Mouse (Mus musculus) cortical plate, adult 2 months (tissue): ENCODE results near the gene Mkln1. TPM values are rescaled to one million over a fixed set of nuclear protein-coding genes. Genes with fewer than 3 reads are reported as not detected.

ENCODE experiments used
- H3K27ac ChIP-seq: fragments of 200-500 bp; 2 replicates; pipeline ENCODE4 v1.5.1; 2012; ENCODE audit warnings: low read length, control low read depth, inconsistent platforms; ENCODE audit not compliant: insufficient read depth
- H3K4me1 ChIP-seq: fragments of 200-500 bp; 2 replicates; pipeline ENCODE4 v1.6.1; 2011; ENCODE audit warnings: low read length; ENCODE audit not compliant: control insufficient read depth, insufficient read depth
- H3K4me3 ChIP-seq: fragments of 200-500 bp; 2 replicates; pipeline ENCODE4 v1.5.1; 2011; ENCODE audit warnings: mild to moderate bottlenecking, low read length, control low read depth; ENCODE audit not compliant: insufficient read depth
- CTCF ChIP-seq: fragments of 200-500 bp; IDR thresholded peaks from 2 replicates; pipeline ENCODE4 v1.5.1; 2011; ENCODE audit warnings: mild to moderate bottlenecking, control low read depth, low read length; ENCODE audit not compliant: insufficient read depth; ENCODE audit errors: extremely low read depth
- POLR2A ChIP-seq: fragments of 200-500 bp; IDR thresholded peaks from 2 replicates; pipeline ENCODE4 v1.6.1; 2011; ENCODE audit warnings: mild to moderate bottlenecking, low read length, control low read depth; ENCODE audit not compliant: insufficient read depth; ENCODE audit errors: extremely low read depth
- polyA plus RNA-seq: library from polyadenylated mRNA; depleted of rRNA; stranded (reverse); fragments of >200 nt; gene quantifications from 2 replicates; pipeline ENCODE4 v1.2.3, GENCODE M21; 2012

Gene Mkln1
- polyA plus RNA-seq, 1 experiment = 49.8 TPM

GRCm38 (mm10) chr6:31523039-31523438 lies 124.5 kb downstream of the Mkln1 start:
- peak overlapping the region; percentile 79 for H3K27ac ChIP-seq
- TF ChIP-seq CTCF = no peak
- peak; percentile 55 for TF ChIP-seq POLR2A
- H3K4me3 ChIP-seq = no peak overlapping the region
- peaks cover 9% of the 10 kb centered on the region for H3K4me1 ChIP-seq

- peak overlapping the region; percentile 79 for H3K27ac ChIP-seq
- peaks cover 9% of the 10 kb centered on the region for H3K4me1 ChIP-seq
- TF ChIP-seq POLR2A (no peak), CTCF (no peak)
- no peak overlapping the region for H3K4me3 ChIP-seq
These were observed 125.1 kb downstream of the Mkln1 start for GRCm38 (mm10) chr6:31523657-31524056.

GRCm38 (mm10) chr6:31524121-31524520 lies 125.6 kb downstream of the Mkln1 start:
- peaks cover 8% of the 10 kb centered on the region for H3K4me1 ChIP-seq
- no peak overlapping the region for H3K4me3 ChIP-seq
- no peak overlapping the region for H3K27ac ChIP-seq
- TF ChIP-seq POLR2A (no peak), CTCF (no peak)

GRCm38 (mm10) chr6:31524647-31525046 lies 126.1 kb downstream of the Mkln1 start:
- TF ChIP-seq POLR2A (no peak), CTCF (no peak)
- Histone ChIP-seq H3K27ac (no peak overlapping the region), H3K4me1 (peaks cover 8% of the 10 kb centered on the region), H3K4me3 (no peak overlapping the region)

- Histone ChIP-seq H3K4me1 (peaks cover 8% of the 10 kb centered on the region), H3K27ac (no peak overlapping the region), H3K4me3 (no peak overlapping the region)
- TF ChIP-seq CTCF (peak; percentile 91), POLR2A (no peak)
These were observed 126.8 kb downstream of the Mkln1 start for GRCm38 (mm10) chr6:31525231-31525900.

DNA sequence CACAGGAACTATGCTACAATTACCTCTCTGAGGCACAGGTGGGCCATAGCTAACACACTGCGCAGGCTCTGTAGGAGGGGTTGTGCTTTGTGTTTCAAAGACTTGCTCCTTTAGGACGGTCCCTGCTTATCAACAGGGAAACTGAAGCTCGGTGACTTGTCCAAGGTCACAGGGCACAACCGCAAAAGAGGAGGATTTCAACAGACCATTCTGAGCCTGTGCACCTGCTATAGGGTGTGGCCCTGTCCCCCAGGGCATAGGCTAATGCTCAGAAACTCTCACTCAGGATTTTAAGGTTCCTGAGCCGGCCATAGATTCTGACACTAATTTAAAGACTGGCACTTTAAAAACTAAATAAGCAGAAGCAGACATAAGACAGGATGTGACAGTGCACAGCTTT lies 128.4 kb downstream of the Mkln1 start:
- TF ChIP-seq CTCF = no peak
- no peak for TF ChIP-seq POLR2A

GRCm38 (mm10) chr6:31527897-31528296 lies 129.4 kb downstream of the Mkln1 start:
- Histone ChIP-seq H3K4me1 (peaks cover 4% of the 10 kb centered on the region), H3K4me3 (no peak overlapping the region), H3K27ac (no peak overlapping the region)
- TF ChIP-seq CTCF (peak; percentile 82), POLR2A (no peak)

More for the DNA sequence above, 128.4 kb downstream of the Mkln1 start:
- Histone ChIP-seq H3K4me3 (no peak overlapping the region), H3K27ac (no peak overlapping the region), H3K4me1 (peaks cover 7% of the 10 kb centered on the region)

DNA sequence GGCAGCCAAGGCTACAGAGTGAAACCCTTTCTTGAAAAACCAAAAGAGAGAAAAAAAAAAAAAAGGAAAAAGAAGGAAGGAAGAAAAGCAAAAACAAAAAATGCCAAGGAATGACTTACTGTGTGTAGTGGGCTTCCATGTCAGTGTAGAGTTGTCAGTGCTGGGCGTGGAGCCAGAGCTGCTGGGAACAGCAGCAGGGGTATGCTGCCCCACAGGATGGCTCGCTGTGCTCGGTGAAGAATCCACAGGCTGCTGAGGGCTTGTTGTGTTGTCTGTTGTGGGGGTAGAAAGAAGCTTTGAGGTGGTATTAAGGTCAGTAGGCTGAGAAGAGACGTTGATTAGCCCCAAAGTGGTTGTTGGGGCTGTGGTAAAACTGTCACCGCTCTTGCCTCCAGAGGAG lies 129.8 kb downstream of the Mkln1 start:
- peaks cover 3% of the 10 kb centered on the region; the same call in 1 of the 2 replicates for H3K4me1 ChIP-seq
- TF ChIP-seq POLR2A = no peak
- TF ChIP-seq CTCF = no peak
- no peak overlapping the region for H3K4me3 ChIP-seq
- no peak overlapping the region for H3K27ac ChIP-seq

DNA sequence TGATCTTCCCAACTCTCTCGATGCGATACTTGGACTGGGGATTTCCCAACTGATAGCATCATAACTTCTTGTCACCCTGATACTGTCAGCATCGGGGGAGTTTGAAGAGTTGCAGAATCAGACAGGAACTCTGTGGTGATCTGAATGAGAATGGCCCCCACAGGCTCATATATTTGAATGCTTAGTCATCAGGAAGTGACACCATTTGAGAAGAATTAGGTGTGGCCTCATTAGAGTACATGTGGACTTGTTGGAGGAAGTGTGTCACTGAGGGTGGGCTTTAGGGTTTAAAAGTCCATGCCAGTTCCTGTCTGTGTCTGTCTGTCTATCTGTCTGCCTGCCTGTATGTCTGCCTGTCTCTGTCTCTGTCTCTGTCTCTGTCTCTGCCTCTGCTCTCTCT lies 133.3 kb downstream of the Mkln1 start:
- no peak overlapping the region for H3K27ac ChIP-seq
- H3K4me1 ChIP-seq = no peaks in the 10 kb centered on the region
- TF ChIP-seq POLR2A = no peak
- TF ChIP-seq CTCF = no peak
- no peak overlapping the region for H3K4me3 ChIP-seq

DNA sequence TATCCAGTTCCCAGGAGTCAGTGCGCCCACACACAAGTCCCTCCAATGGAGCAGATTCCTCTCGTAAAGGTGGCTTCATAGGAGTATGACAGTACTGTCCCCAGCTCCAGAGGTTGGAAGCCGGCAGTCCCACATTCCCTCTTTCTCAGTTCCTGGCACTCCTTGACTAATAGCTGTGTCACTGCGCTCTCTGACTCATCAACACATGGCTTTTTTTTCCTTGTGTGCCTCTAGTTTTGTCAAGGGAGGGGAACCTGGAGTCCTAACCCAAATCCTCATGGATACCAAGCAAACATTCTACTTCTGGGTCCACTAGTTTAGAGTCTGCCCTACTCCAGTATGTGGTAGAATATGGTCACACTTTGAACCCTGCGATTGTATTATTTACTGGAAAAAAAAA lies 136.2 kb downstream of the Mkln1 start:
- Histone ChIP-seq H3K4me3 (no peak overlapping the region), H3K27ac (no peak overlapping the region), H3K4me1 (0 out of 2 replicates have a peak, but pooled peaks cover 1% of the 10 kb centered on the region)
- TF ChIP-seq POLR2A (no peak), CTCF (no peak)

GRCm38 (mm10) chr6:31537193-31537592 lies 138.7 kb downstream of the Mkln1 start:
- TF ChIP-seq CTCF (no peak), POLR2A (no peak)
- Histone ChIP-seq H3K27ac (no peak overlapping the region), H3K4me3 (no peak overlapping the region), H3K4me1 (0 out of 2 replicates have a peak, but pooled peaks cover 1% of the 10 kb centered on the region)
